Mouse (Mus musculus) forebrain, embryonic 11.5 days (tissue): ENCODE results near the gene Mpp2. TPM values are rescaled to one million over a fixed set of nuclear protein-coding genes. Genes with fewer than 3 reads are reported as not detected.

Experiments
- ATAC-seq: fragments of 200-750 bp; cut with Nextera tagmentation; replicated peaks from 2 replicates; pipeline ENCODE4 v1.8.0; 2017; ENCODE audit warnings: moderate TSS enrichment; ENCODE audit not compliant: low FRiP score
- DNase-seq: peaks from one replicate; pipeline ENCODE4 v3.0.0-alpha.2; 2017; ENCODE audit warnings: low spot score
- H3K27ac ChIP-seq: fragments of 300-500 bp; sonication (generic); 2 replicates; pipeline ENCODE4 v1.5.1; 2014; ENCODE audit warnings: low read depth, low read length
- H3K27me3 ChIP-seq: fragments of 300-500 bp; sonication (generic); 2 replicates; pipeline ENCODE4 v1.6.1; 2014; ENCODE audit warnings: mild to moderate bottlenecking, low read length, mixed read lengths; ENCODE audit not compliant: control insufficient read depth, insufficient read depth
- H3K36me3 ChIP-seq: fragments of 300-500 bp; sonication (generic); 2 replicates; pipeline ENCODE4 v1.6.1; 2014; ENCODE audit warnings: mild to moderate bottlenecking, low read length, moderate library complexity, mixed read lengths; ENCODE audit not compliant: control insufficient read depth, insufficient read depth
- H3K4me1 ChIP-seq: fragments of 300-500 bp; sonication (generic); replicated peaks from 2 replicates; pipeline ENCODE4 v1.6.1; 2014; ENCODE audit warnings: low read length, mixed read lengths; ENCODE audit not compliant: control insufficient read depth, insufficient read depth
- H3K4me2 ChIP-seq: fragments of 300-500 bp; sonication (generic); 2 replicates; pipeline ENCODE4 v1.6.1; 2014; ENCODE audit warnings: low read depth, mild to moderate bottlenecking, low read length, moderate library complexity, mixed read lengths; ENCODE audit not compliant: severe bottlenecking
- H3K4me3 ChIP-seq: fragments of 300-500 bp; sonication (generic); 2 replicates; pipeline ENCODE4 v1.5.1; 2014; ENCODE audit warnings: low read depth, low read length
- H3K9ac ChIP-seq: fragments of 300-500 bp; sonication (generic); 2 replicates; pipeline ENCODE4 v1.6.1; 2014; ENCODE audit warnings: low read length
- H3K9me3 ChIP-seq: fragments of 300-500 bp; sonication (generic); 2 replicates; pipeline ENCODE4 v1.6.1; 2016; ENCODE audit warnings: low read length, mixed read lengths; ENCODE audit not compliant: control insufficient read depth
- WGBS: fragments of 180-500 bp; shearing (Covaris S2); extraction: QIAGEN DNeasy Blood & Tissue Kit; methylation state at CpG from one replicate; pipeline ENCODE4 v1.1.7; 2014; 5-methylcytosine and 5-hydroxymethylcytosine counted together
- polyA plus RNA-seq: library from polyadenylated mRNA; unstranded; fragments of >200 nt; fragmentation: Nextera tagmentation; extraction: Ambion mirVana; gene quantifications from 2 replicates; pipeline ENCODE4 v1.2.1, GENCODE M21; 2014

Mpp2 gene
- polyA plus RNA-seq = 18.2 and 19.6 TPM in 2 replicates

DNA sequence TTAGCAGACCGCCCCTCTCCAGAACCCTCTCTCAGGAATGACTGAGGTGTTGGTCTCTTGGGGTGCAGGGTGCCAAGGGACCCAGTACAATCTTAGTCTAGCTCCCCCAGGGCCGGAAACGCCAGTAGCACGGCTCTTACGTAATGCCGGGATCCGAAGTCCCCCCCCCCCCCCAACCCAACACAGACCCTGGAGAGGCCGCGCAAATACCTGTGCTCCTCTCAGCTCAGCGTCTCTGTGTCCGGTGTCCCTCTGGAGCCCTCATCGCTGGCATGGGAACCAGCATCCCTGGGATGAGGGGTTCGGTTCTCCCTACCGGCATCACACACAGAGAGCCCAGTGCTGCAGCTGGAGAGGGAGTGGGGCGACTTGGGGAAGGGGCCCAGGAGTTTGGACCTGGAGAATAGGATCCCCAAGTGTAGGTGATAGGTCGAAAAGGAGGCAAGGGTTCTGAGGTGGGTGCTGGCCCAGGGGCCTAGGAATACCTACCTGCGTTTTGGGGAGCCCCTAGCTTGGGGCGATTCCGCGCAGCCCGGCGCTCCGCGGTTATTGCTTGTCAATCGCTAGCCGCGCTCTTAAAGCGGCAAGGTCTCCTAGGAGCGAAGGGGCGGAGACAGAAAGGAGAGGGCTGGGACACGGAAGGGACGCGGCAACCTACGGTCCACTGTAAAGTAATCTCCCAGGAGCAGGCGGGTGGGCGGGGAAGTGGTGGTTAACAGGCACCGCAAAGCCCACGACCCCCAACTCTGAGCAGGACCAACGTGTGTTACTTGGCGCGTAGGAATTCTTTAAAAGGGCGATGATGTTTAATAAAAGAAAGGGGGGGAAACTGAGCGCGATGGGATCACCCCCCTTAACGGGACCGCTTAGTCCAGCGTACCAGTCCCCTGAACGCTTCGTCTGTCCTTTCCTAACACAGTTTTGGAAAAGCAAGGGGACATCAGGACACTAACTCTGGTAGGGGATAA lies at the start of gene Mpp2:
Gene Mpp2 (minus strand): TSS at position 585 of the 968 bp plus-strand sequence.
- H3K4me3 ChIP-seq = peak within 1 kb of the TSS; percentile 73
- peak; percentile 90 for DNase-seq
- H3K36me3 ChIP-seq = no peaks in the 10 kb centered on the region
- H3K27me3 ChIP-seq = no peaks in the 10 kb centered on the region
- ATAC-seq = peak; percentile 70
- WGBS = under 1% methylated on average over 49 of the region's 49 CpGs
- H3K4me1 ChIP-seq = peaks cover 18% of the 10 kb centered on the region; the same call in 1 of the 2 replicates
- no peaks in the 10 kb centered on the region for H3K9me3 ChIP-seq
- H3K27ac ChIP-seq = peak within 1 kb of the TSS; percentile 90
- peak within 1 kb of the TSS; percentile 72 for H3K9ac ChIP-seq
- peak within 1 kb of the TSS; percentile 93 for H3K4me2 ChIP-seq

DNA sequence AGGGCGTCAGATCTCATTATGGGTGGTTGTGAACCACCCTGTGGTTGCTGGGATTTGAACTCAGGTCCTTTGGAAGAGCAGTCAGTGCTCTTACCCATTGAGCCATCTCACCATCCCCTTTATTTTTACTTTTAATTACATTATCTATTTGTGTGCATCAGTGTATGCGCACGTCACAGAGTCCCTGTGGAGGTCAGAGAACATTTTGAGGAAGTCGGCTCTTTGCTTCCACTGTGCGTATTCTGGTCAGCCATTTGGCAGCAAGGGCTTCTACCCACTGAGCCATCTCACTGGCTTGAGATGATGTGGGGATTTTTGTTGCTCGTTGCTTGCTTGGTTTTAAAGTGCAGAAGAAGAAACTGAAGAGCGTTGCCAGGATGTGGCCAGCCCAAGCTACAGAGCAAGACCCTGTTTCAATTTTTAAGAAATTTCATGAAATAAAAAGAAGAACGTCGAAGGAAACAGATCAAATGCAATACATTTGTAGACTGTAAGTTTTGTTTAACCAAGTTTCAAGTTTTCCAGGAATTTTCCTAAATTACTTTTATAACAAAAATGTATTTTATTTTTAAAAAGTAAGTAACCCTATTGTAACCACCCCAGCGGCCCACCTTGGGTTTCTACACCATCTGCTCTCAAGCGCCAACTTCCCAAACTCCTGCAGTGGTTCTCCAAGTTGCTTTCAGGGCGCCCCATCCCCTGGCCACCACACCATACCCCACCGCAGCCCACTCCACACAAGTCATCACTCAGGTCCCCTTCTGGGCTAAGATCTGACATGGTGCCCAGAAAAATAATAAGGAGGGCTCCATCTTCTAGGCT lies 49.5 kb upstream of the Mpp2 start:
- H3K4me3 ChIP-seq = peak overlapping the region; percentile 17
- H3K27ac ChIP-seq = no peak overlapping the region
- H3K36me3 ChIP-seq = no peaks in the 10 kb centered on the region
- 0 out of 2 replicates have a peak, but pooled peaks cover 3% of the 10 kb centered on the region for H3K4me1 ChIP-seq
- H3K9me3 ChIP-seq = no peaks in the 10 kb centered on the region
- ATAC-seq (no peak), DNase-seq (no peak)
- H3K27me3 ChIP-seq = no peaks in the 10 kb centered on the region; the same call in 1 of the 2 replicates
- peak overlapping the region; percentile 57 for H3K4me2 ChIP-seq
- no peak overlapping the region for H3K9ac ChIP-seq
- WGBS = 45% methylated on average over 13 of the region's 13 CpGs

- ATAC-seq (no peak), DNase-seq (no peak)
- WGBS = 18% methylated on average over 4 of the region's 4 CpGs
- H3K4me3 ChIP-seq = no peak overlapping the region
- no peak overlapping the region for H3K9ac ChIP-seq
- H3K9me3 ChIP-seq = no peaks in the 10 kb centered on the region
- H3K36me3 ChIP-seq = no peaks in the 10 kb centered on the region
- H3K27me3 ChIP-seq = no peaks in the 10 kb centered on the region; the same call in 1 of the 2 replicates
- H3K27ac ChIP-seq = no peak overlapping the region
- H3K4me2 ChIP-seq = no peak overlapping the region
- H3K4me1 ChIP-seq = 0 out of 2 replicates have a peak, but pooled peaks cover 3% of the 10 kb centered on the region
Measured at GRCm38 (mm10) chr11:102134516-102134915, 46.2 kb upstream of the Mpp2 start.

DNA sequence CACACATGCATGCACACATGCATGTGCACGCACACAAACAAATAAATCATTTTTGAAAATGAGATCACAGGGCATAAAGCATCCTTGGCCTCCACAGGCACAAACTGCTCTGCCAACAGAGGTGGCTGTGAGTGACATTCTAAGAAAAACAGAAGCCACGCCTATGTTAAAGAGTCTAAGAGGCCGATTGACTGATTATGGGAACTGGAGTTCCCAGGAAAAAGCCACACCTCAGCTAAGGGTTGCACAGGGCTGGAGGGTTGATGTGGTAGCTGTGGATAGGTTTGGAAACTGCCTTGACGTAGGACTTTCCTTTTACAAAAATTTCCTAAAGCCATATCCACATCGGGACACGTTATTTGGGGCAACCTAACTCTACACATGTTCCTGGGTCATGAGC lies 29.1 kb upstream of the Mpp2 start:
- Histone ChIP-seq H3K4me3 (no peak overlapping the region), H3K9me3 (peaks cover 3% of the 10 kb centered on the region; the same call in 1 of the 2 replicates), H3K4me1 (no peaks in the 10 kb centered on the region), H3K27ac (no peak overlapping the region), H3K4me2 (no peak overlapping the region), H3K27me3 (no peaks in the 10 kb centered on the region), H3K36me3 (no peaks in the 10 kb centered on the region), H3K9ac (no peak overlapping the region)
- ATAC-seq (no peak), DNase-seq (no peak)
- whole genome bisulfite sequencing = 88% methylated on average over 6 of the region's 6 CpGs

GRCm38 (mm10) chr11:102116241-102116640 lies 27.9 kb upstream of the Mpp2 start:
- ATAC-seq = no peak
- Histone ChIP-seq H3K9me3 (peaks cover 3% of the 10 kb centered on the region; the same call in 1 of the 2 replicates), H3K36me3 (no peaks in the 10 kb centered on the region), H3K4me2 (no peak overlapping the region), H3K4me1 (no peaks in the 10 kb centered on the region), H3K27ac (no peak overlapping the region), H3K4me3 (no peak overlapping the region), H3K9ac (no peak overlapping the region), H3K27me3 (no peaks in the 10 kb centered on the region)
- WGBS = 86% methylated on average over 8 of the region's 8 CpGs
- DNase-seq = no peak

DNA sequence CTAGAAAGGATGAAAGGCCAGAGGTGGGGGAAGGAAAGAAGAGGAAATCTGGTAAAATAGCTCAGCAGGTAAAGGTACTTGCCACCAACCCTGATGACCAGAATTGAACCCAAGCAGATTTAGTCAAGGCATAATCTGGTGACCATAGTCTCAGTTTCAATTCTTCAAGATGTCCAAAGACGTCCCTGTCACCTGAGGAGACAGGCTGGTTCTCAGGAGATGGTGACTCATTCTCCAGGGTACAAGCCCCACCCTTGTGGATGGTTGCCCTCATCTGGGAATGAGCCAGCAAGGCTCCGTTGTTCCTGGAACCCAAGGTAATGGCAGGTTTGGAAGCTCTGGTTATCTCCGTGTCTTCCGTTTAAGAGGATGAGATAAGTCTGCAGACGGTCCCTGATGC lies 23.3 kb upstream of the Mpp2 start:
- H3K4me1 ChIP-seq = no peaks in the 10 kb centered on the region
- WGBS = 87% methylated on average over 5 of the region's 5 CpGs
- H3K27me3 ChIP-seq = peaks cover 25% of the 10 kb centered on the region
- no peak overlapping the region for H3K9ac ChIP-seq
- no peak for DNase-seq
- no peaks in the 10 kb centered on the region for H3K36me3 ChIP-seq
- no peaks in the 10 kb centered on the region for H3K9me3 ChIP-seq
- no peak overlapping the region for H3K27ac ChIP-seq
- ATAC-seq = no peak
- no peak overlapping the region for H3K4me3 ChIP-seq
- no peak overlapping the region for H3K4me2 ChIP-seq

- 16% methylated on average over 8 of the region's 9 CpGs for WGBS
- no peak within 1 kb of the TSS for H3K9ac ChIP-seq
- no peak for DNase-seq
- no peak within 1 kb of the TSS for H3K4me2 ChIP-seq
- no peaks in the 10 kb centered on the region for H3K4me1 ChIP-seq
- peaks cover 44% of the 10 kb centered on the region for H3K27me3 ChIP-seq
- H3K9me3 ChIP-seq = no peaks in the 10 kb centered on the region
- no peaks in the 10 kb centered on the region for H3K36me3 ChIP-seq
- no peak within 1 kb of the TSS for H3K4me3 ChIP-seq
- ATAC-seq = no peak
- H3K27ac ChIP-seq = no peak within 1 kb of the TSS
Measured at GRCm38 (mm10) chr11:102107732-102108131, 19.4 kb upstream of the Mpp2 start, which contains the start of gene Pyy. Gene Pyy (minus strand): TSS chr11:102107832.

DNA sequence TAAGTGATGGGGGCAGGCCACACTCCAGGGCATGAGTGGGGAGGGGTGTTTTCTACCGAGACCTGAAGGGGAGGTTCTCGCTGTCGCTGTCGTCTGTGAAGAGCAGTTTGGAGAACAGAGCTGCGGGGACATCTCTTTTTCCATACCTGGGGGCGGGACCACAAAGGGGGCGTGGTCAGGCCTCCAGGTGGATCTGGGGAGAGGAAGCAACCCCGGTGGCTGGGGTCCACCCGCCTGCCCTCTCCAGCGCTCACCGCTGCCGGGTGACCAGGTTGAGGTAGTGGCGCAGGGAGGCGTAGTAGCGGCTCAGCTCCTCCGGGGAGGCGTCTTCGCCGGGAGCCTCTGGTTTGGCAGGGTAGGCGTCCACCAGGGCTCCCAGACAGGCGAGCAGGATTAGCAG lies 18.6 kb upstream of the Mpp2 start:
- Histone ChIP-seq H3K4me3 (no peak overlapping the region), H3K9ac (no peak overlapping the region), H3K27me3 (peaks cover 44% of the 10 kb centered on the region), H3K9me3 (no peaks in the 10 kb centered on the region), H3K27ac (no peak overlapping the region), H3K4me1 (no peaks in the 10 kb centered on the region; the same call in 1 of the 2 replicates), H3K36me3 (no peaks in the 10 kb centered on the region), H3K4me2 (no peak overlapping the region)
- 3% methylated on average over 21 of the region's 21 CpGs for WGBS
- DNase-seq = no peak
- ATAC-seq = no peak
